Mouse (Mus musculus) ovary, adult 18-20 months (tissue): ENCODE results near the gene Fbxl17.

Experiments used
- DNase-seq: peaks from one replicate; pipeline ENCODE4 v3.0.0; 2022; ENCODE audit warnings: low spot score, mixed read lengths

Gene Fbxl17

DNA sequence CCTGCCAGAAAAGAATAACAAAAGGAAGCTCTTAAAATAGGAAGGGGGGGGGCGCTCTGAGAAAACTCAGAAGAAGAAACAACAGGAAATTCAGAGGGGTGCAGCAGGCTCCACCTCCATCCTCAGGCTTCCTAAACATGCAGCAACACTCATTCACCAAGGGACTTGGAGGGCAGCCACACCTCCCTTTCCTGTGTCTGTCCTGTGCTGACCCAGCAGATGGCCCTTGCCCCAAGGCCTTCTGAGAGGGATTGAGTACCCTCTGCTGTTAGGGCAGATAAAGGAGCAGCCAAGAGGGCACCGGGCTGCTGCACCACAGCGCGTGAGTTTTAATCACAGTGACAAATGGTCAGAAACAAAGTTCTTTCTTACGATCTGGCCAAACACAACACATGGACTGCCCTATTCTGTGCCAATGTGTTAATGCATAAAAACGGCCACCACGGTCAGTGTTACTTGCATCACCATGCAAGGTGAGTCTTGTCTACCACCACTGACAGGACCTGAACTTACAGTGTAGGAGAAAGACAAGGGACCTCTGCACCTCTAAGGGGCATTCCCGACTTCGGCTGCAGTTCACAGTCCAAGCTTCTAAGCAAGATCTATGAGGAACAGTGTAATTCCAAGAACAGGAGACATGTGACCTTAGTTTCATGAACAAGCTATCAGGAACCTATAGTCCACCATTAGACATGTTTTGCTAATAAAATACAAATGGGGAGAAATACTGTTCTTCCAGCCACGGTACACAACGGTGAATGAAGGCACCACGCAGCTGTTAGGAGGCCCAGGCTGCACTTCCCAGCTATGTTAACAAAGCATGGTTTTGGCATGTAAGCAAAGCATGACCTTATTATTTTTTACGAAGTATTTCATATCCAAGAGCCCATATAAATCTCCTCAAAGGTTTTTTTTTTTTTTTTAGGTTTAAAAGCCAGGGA, 96.8 kb downstream of the Fbxl17 start:
- DNase-seq: peak; percentile 26

DNA sequence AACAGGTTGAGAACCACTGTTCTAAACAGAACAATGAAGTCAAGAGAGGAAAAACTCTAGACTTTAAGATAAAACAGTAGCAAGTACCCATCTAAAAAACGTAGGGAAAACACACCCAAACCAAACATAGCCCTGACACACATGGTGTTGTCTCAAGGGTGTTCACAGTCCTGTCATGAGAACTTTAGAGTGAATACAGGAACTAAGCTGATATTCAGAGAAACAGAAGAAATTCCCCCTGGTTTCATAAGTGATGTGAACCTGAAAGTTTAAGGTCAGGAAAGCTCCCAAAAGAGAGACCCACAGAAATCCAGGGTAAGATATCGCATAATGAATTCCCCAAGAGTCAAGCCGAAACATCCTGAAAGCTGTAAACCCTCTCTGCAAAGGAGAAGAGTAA, 97.6 kb downstream of the Fbxl17 start:
- DNase-seq: no peak

DNA sequence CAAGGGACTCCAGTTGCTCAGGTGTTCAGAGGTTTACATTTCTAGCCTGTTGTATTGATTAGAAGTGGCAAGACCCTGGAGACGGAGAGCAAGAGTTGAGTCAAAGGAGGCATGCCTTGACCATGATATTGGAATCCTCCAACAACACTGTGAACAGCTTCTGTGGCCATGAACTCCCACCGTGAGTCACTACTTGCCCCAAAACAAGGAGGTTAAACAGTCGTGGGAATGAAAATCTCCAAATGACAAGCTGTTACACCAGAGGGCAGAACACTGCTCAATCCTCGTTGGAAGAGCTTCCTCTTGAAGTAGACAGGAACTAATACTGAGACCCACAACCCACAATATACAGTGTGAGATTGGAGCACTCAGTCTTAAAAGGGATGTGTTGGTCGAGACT, 99.2 kb downstream of the Fbxl17 start:
- DNase-seq: no peak

DNA sequence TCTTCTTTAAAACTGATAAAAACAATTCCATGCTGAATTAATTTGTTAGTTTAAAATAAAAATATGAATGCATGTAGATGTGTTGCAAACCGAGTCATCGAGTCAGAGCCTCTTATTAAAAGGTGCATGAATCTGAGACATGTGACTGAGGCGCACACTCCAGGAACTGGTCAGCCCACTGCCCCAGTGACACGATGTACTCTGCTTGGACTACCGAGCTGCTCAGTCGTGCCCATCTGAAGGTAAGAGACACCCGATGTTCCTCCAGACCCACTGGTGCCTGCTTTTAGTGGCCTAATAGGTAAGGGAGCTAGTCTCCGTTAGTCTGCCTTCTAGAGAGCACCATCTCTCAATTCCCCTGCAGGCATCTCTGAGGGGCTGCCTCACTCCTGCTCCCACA, 100.0 kb downstream of the Fbxl17 start:
- no peak for DNase-seq

DNA sequence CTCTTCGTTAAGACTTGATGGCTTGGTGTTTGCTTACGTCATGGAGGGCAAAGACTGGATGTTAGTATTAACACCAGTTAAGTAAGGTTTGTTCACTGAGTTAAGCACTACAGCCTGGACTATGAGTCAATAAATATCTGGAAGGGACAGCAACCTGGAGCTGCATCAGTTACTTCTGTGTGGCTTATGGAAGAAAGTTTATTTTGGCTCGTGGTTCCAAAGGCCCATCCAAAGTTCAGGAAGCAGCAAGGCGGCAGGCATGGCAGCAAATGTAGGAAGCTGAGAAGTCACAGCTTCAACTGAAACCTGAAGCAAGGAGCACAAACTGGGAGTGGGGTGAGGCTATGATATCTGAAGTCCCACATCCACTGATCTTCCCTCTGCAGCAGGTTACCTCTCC, 108.3 kb downstream of the Fbxl17 start:
- DNase-seq: no peak

DNA sequence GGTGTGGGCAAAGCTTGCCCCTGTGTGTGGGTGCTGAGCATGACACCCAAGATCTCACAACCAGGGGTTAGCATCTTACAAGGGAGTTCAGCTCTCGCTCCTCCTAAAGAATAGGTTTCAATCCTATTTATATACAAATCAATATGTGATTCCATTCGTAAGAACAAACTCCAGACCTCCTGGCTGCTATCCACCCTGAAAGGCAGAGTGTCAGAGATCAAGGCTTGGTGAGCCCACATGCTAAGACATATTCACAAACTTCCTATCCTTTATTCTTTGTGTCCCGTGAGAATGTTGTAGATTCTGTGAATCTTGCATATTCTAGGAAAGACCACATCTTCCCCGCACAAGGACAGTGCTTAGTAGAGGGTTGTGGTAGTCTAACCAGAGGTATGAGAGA, 108.9 kb downstream of the Fbxl17 start:
- no peak for DNase-seq

DNA sequence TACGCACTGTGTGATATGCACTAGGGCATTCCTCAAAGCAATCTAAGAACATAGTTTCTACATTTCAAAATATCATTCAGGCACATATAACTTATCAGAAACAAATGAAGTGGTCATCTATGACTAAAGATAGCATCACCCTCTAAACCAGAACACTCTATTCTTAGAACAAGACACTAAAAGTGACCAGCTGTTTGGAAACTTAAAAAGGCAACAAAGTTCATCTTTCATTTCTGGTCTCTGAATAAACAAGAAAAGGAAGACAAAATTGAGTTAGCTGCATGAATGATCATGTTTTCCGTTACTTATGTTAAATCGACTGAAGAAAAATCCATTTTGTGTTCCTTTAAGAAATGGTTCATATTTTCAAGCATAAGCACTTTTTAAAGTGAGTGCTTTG, 128.8 kb downstream of the Fbxl17 start:
- no peak for DNase-seq

DNA sequence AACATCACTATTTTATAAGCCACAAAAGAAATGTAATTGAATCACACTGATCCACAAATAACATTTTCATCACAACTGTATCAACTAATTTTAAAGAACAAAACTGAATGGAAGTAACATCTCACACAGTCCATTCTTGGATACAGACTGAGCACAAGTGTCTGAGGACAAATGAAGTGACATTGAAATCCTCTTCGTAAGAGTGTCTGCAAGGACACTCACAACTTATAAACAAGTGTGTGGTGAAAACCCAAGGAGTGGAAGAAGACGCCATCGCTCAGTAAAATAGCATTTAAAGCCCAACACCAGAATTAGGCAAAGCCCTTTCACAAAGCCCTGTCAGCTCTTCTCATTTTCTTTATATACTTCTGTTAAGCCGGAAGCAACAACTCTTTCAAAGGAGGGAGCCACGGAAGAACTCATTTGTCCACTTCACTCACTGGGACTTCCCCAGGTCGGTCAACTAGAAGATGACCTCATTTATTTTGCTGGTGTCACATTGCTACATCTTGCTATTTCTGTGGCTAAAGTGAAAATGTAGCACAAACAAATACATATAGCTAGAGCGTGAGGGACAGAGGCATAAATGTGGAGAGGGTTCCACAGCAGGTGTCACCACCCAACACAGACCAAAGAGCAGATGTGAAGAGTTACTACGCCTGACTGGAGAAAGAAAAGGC, 130.0 kb downstream of the Fbxl17 start:
- DNase-seq: no peak

DNA sequence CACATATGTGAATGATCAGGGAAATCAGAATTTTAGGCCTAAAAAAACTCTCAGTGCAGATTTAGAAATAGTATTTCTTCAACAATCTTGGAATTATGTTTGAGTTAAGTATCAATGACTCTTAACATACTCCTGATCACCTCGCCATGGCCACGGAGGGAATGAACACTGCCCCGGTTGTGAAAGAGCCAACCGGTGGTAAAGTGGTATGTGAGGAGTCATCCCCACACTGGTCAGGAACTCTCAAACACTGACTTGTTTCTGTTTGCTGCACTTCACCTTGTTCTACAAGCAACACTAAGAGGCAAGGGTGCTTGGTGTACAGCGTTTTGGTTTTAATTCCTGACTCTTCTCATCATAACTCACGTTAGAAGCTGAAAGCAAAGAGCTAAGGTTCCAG, 132.3 kb downstream of the Fbxl17 start:
- DNase-seq: no peak

DNA sequence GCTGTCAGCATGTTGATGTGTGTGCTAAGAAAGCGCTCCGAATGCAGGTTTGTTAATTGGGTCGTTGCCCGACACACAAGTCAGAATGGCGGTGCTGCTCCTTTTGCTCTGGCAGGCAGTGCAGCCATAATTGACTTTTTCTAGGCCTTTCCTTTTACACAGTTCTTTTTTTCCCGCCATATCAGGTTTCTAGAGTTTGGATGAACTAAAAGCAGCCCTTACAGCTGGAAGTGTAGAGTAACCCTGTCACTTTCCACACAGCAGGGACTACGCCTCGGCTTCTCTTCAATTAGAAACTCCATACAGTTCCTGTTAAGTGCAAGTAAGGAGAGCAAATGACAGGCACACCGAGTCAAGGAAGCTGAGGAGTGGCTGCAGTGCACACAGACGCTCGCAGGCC, 133.8 kb downstream of the Fbxl17 start:
- no peak for DNase-seq

DNA sequence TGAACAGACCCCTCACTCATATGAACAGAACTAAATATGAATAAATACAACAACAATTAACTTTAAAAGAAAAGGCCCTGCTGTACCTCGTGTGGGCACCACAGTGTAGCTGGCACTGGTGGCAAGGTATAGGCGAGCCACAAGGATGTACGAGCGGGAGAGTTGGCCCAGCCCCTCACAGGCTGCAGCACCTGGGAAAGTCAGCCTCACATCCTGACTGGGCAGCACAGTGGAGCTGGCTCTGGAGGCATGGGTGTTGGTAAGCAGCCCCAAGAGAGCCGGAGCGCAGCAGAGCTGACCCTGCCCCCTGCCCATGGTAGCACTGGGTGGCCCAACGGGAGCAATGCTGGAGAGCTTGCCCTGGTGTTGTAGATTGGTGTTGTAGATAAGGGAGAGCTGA, 135.2 kb downstream of the Fbxl17 start:
- DNase-seq: no peak

DNA sequence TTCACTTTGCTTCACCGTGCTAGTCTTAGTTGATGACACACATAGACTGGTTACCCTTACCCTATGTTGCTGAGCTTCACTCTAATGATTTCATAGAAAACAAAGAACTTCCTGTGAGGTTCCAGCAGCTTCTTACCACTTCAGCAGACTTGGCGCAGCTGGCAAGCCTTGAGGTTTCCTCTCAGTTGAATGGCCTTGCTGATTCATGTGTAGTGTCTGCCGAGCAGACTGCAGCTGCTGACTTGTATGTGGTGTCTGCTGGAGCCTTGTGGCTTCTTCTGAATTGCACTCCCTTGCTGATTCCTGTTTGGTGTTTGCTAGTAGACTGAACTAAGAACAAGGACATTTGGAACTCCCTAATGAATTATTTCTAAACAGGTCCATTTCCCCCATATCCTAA, 137.6 kb downstream of the Fbxl17 start:
- DNase-seq: no peak

DNA sequence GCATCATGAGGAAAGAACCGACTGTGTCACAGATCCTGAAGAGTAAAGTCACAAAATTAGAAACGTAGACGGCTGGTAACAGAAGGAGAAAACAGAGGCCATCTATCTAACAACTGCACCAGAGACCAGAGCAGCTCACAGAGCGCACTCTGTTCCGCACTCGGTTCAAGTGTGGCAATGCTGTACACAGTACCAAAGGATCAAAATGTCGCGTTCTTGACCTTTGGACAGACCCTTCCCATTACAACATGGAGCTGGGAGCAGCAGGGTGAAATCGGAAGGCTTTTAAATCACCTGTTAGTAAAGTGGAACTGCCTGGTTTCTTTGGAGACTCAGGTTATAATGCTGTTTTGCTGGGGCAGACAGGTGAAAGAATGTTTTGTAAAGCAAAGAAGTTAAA, 138.1 kb downstream of the Fbxl17 start:
- DNase-seq: no peak

DNA sequence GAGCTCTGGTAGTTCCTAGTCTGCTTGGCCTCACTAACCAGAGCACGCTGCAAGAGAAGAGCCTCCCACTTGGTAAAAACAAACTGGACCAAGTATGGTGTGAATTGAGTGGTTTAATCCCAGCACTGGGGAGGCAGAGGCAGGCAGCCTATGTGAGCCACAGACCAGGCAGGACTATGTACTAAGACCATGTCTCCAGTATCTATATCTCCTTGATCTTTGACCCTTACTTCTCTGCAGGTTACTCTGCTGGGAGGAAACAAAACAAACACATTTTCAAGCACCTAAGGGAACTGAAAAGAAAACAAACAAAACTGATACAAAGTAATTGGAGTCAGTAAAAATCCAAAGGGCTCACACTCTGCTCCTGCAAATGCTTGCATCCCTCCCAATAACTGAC, 141.0 kb downstream of the Fbxl17 start:
- DNase-seq: no peak

DNA sequence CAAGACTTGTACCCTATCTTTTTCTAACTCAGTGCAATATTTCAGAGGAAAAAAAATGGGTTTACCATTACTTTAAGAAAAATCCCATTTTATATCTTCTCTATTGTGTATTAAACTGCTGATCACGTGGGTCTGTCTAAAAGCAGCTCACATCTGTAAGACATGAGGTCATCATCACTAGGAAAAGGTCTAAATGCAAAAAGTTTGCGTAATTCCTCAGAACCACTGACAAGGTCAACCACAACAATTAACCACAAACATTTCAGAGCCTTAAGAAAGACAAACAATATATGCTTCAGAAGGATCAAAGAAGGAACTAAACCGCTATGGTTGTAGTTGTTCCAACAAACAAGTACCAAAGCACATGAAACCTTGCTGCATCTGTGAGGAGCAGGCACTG, 143.6 kb downstream of the Fbxl17 start:
- DNase-seq: no peak

DNA sequence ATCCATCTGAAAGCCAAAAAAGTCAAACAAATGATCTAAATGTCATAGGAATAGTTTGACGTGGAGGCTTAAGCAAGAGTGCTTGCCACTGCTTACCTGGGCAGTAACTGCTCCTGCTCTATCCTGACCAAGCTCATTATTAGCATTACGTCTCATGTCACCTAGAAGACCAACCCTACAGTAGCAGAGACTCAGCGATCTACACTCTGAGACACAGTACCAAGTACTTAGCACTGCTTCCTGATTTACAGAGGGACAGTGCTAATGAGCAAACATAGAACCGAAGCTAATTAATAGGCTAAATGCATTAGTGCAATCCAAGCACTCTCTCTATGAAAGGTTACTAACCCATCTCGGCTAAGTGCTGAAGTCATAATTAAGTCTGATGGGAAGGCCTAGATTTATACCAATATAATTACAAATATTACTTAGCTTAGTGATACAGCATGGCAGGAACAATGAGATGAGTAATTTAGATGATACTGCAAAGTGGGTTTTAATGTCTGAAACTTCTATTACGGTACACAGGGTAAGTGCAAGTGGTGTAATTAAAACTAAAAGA, 147.1 kb downstream of the Fbxl17 start:
- DNase-seq: no peak

DNA sequence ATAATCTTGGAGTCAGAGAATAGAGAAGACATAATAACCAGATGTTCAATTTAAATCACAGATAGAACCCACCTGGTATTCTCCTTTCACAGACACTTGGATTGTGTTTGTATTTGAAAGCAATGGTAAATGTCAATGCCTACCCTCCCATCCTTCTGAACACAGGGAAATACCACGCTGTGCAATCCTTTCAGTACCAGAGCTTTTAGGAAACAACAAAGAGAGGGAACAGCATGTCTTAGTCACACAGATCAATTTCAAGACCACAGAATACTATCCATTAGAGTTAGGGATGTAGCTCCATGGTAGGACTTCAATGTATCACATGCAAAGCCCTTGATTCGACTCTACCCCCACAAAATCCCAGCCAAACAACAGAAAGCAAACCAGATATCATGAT, 148.1 kb downstream of the Fbxl17 start:
- DNase-seq: no peak

DNA sequence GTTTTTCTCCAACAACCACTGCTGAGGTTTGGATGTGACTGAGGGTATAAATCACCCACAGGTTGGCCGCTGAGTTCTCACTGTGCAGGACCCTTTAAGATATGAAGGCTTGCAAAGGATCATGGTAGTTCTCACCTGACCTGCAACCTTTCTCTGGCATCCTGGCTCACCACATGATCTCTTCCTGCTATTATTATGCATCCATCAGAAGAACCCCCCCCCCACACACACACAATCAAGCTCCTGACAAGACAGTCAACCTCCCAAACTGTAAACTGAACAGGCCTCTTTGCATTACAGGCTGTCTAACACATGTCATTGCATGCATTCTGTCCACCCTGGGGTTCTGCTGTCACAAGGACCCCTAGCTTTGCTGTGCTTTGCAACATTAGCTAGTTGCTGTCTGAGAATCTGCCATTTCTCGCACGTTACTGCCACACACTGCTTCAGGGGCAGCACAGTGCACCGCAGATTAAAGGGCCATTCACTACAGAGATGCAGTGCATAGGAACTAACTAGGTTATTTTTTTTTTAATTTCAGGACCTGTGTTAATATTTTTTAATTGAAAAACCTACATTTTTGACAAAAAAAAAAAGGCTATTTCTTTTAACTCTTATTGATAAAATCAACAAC, 148.8 kb downstream of the Fbxl17 start:
- DNase-seq: no peak

DNA sequence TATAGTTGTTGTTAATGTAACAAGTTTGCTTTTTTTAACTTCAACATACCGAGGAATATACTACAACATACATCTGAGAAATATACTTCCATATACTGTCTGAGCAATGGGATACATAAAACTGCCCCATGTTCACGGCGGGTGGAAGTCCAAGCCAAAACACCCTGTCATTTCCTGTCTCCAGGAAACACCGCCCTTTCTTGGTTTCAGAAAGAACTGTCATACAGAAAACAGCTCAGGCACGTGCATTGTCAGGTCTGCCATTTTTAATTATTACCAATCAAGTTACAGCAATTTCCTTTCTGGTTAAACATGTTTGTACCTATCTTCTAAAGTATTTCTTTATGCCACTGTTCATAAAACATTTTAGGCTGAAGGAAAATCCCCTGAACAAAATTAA, 155.7 kb downstream of the Fbxl17 start:
- no peak for DNase-seq

DNA sequence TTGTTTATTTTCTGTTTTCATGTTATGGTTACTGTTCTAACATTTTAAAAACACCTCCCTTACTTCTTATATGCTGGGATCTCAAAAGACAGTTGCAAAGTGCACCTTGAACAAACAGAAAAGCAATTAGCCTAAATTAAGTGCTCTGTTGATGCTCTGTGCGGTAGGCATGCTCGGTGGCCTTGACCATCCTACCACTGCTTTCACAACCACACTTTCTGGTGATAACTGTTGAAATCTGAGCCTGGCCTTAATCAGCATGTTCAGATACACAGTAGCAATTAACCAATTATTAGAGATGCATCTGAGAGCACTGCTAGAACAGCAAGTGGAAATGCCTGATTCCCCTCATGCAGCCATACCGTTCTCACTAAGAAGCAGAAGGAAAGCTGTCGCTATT, 156.7 kb downstream of the Fbxl17 start:
- DNase-seq: no peak

DNA sequence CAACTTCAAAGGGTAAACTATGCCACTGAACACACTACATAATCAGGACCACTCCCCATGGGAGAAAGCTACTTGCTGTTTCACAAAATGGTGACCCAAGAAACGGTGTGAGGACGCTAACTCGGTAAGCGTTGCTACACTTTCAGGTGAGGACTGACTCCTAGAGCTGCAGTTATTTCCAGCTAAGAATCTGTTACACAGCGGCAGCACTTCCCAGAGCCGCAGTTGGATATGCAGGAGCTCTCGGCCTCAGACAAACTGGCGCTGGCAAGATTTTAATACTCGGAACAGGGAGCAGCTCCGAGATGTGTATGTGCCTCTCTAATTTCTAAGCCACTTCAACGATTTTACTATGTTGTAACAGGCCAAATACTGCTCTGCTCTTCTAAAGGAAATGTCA, 157.4 kb downstream of the Fbxl17 start:
- DNase-seq: no peak

DNA sequence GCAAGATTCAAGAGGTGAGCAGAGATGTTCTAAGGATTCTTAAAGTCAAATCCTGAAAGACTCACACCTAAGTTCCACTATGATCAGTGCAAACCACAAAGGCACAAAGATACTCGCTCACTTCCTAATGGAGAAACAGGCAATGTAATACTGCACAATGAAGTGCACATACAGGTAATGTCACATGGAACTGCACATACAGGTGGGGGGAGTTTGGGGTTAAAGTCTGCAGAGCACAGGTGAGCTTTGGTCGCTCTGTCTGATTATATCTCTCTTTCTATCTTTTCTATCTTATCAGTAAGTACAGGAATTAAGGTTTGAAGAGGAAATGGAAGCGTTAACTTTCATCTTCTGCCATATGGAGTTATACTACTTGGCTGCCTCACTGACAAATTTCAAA, 158.6 kb downstream of the Fbxl17 start:
- no peak for DNase-seq

DNA sequence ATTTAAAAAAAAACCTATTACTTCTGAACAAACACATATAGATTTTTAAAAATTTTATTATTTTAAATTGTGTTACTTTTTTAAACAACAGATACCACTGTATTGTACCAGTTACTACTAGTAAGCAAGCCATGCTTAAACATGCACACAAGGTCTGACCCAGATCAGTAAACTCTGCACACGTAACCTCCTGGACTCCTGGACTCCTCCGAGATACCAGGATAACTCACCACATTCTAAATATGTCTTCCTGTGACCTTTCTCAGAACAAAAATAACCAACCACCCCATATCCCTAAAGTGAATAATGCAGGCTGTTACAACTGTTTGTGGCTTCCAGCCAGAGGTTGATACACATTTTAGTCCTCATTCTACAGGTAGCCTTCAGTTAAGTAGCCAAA, 170.9 kb downstream of the Fbxl17 start:
- no peak for DNase-seq
